Mouse (Mus musculus): ENCODE results near the gene Zfp869.
"Not testable (repeated sequence)": the region's sequence is repeated elsewhere in the genome, so short reads cannot be mapped to it uniquely, and the experiment has no call there.

Zfp869 gene

DNA sequence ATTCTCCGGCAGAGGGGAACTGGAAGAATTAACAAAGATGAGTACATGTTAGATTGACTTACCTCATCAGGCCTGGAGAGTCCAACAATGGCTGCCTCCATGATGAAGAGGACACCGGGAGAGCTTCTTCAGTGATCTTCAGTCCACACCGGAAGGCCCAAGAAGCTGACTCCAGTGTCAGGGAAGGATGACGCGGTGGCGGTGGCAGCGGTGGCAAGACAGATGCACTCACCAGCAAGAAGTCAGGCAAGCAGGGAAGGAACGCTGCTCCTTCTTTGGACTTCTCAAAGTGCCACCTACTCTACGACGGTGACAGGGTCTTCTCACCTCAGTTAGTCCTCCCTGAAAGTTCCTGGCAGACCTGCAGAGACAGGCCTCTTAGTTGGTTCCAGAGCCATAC is at the start of gene Zfp869:
Zfp869 (minus strand) TSS at position 101 of the 400 bp plus-strand sequence.
- DNase-seq (ENCODE audit: low spot score) = not testable (repeated sequence)

DNA sequence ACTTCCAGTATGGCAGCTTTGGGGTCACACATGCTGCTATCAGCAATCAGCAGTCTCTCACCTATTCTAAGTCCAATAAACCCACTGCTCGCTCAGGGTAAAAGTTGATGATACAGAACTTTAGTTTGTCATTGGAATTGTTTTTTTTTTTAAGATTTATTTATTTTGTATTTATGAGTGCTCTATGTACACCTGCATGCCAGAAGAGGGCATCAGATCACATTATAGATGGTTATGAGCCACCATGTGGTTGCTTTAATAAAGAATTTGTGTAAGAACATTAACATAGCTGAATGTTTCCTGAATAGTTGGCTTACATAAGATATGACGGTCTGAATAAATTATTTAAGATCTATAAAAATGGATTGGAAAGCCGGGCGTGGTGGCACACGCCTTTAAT is 47.8 kb upstream of the Zfp869 start:
- no peak for DNase-seq (ENCODE audit: low spot score)

DNA sequence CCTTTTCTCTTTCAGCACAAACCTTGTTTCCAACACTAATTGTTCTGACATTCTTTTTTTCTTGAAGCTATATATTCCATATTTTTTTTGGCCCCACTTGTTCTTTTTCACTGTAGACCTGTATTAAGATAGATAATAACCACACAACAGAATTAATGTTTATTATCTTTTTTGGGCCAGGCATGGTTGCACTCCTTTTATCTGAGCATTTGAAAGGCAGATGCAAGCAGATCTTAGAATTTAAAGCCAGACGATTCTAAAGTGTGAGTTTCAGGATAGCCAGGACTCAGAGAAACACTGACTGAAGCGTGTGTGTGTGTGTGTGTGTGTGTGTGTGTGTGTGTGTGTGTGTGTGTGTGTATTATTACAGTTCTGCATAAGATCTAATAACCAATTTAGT is 41.9 kb upstream of the Zfp869 start:
- DNase-seq (ENCODE audit: low spot score) = no peak

- DNase-seq (ENCODE audit: low spot score) = peak; percentile 98
Observed at GRCm38 (mm10) chr8:69749544-69750454, 39.3 kb upstream of the Zfp869 start, which contains the start of gene Zfp963. Gene Zfp963 (minus strand): TSS chr8:69749970.

- DNase-seq (ENCODE audit: low spot score) = no peak
Observed at GRCm38 (mm10) chr8:69741231-69741630, 30.7 kb upstream of the Zfp869 start.

DNA sequence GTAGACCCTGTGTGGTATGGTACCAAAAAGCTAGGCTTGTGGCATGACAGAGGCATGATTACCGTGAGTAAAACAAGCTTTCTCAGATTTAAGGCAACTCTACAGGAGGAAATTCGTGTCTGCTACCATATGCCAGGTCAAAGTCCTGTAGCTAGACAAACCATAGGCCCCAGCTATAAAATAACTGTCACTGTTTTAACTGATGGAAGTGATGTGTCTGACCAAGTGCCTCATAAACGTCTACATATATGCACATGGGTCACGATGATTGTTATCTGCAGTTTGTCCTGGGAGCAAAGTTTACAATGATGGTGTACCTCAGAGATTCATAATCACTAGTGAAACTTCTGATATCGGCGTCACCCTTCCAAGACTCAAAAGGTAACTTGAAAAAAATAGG is 30.2 kb upstream of the Zfp869 start:
- no peak for DNase-seq (ENCODE audit: low spot score)

- no peak for DNase-seq (ENCODE audit: low spot score)
Observed at GRCm38 (mm10) chr8:69735495-69735894, 25.0 kb upstream of the Zfp869 start.

DNA sequence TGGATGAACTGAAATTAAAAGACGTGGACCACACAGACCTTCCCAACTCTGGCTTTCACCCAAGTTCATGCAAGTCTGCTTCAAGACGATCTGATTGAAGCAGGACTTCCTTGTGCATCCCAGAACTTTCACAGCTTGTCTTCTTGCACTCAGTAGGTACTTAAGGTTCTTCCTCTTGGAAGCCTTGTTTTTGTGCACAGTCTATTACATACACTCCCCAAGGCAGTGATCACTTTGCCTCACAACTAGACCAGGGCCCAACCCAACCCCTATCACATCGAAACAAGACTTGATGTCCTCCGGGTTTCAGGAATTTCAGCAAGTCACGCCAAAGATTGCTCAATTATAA is 6.7 kb upstream of the Zfp869 start:
- no peak for DNase-seq (ENCODE audit: low spot score)

DNA sequence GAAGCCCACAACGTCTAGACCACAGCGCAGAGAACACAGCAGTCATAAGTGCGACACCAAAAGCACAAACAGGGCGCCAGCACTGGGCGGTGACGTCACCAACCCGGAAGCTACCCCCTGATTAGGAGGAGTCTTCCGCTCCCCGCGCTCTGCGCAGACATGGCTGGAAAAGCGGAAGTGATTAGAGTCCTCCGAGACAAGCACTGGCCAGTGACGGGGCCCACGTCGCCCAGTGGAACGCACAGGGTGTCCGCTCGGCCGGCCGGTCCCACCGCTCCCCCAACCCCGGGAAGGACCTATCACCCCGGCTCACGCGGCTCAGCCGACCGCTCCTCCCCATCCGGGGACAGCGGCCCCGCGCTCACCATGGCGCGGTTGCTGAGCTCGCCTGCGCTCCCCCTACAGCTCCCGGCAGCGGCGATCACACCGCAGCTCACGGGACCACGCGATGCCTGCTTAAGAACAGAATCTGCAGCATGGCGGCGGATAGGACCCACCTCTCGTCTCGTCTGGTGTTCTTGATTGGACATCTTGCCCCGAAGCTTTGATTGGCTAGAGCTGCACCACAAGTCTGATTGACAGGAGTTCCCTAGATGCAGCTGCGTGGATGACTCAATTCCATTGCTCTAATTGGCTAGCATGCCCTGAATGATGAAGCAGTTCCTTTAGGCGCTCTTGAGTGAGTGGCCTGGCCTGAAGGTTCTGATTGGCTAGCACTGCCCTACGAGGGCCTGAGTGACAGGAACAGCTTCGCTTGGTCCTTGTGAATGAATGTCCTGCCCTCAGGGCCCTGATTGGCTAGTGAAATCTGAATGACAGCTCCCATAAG is 6.1 kb upstream of the Zfp869 start:
- DNase-seq (ENCODE audit: low spot score) = peak; percentile 100

- peak; percentile 28 for DNase-seq (ENCODE audit: low spot score)
Observed at GRCm38 (mm10) chr8:69715366-69715765, 4.8 kb upstream of the Zfp869 start.

- no peak for DNase-seq (ENCODE audit: low spot score)
Observed at GRCm38 (mm10) chr8:69713516-69713915, 3.0 kb upstream of the Zfp869 start.

GRCm38 (mm10) chr8:69701810-69702209 is 8.7 kb downstream of the Zfp869 start:
- DNase-seq (ENCODE audit: low spot score) = no peak

DNA sequence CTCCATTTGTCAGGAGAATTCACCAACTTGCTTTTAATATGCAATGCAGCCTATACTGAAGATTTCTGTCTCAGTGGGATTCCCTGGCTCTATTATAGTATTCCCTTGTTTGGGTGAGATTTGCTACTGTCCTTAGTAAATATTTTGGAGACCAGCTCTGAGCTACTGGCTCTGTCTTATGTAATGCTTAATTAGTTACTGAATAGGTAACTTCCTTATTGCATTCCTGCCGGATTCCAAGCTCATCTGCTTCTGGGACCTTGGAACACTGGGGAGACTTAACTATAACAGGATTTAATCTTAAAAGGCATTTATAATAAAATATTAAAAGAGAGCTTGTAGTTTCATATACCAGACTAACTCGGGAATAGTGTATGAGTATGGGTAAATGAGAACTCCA is 45.5 kb downstream of the Zfp869 start:
- DNase-seq (ENCODE audit: low spot score) = not testable (repeated sequence)

DNA sequence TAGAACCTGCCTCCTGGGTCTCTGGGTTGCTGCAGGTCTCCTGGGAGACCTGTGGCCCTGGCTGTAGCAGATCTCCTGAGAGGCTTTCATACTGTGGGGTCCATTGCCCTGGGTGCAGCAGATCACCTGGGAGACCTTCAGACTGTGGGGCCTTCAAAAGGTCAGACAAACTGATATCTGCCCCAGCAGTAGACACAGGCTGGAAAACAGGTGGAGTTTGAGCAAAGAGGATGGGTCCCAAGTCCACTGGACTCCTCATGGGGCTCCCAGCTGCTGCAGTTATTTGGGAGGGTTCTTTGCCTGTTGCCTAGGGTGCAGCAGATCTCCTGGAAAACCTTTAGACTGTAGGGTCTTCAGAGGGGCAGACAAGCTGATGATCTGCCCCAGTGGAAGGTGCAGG is 49.2 kb downstream of the Zfp869 start:
- DNase-seq (ENCODE audit: low spot score) = no peak

Data from adipocyte (in vitro differentiated cells).